Mouse (Mus musculus): ENCODE results near the gene Zbtb32. TPM values are rescaled to one million over a fixed set of nuclear protein-coding genes. Genes with fewer than 3 reads are reported as not detected.
A peak's percentile ranks its signal among the peaks of the same experiment; 100 is the strongest.

Gene Zbtb32
- not detected for total RNA-seq (2021)

- intact Hi-C loops (cut with DNase I): no loop called here
- DNase-seq (ENCODE audit: low spot score in 2 of 2): no peak
Measured at GRCm38 (mm10) chr7:30598786-30599185, at the start of gene Zbtb32. TSS of gene Zbtb32 (minus strand) at chr7:30598909.

DNA sequence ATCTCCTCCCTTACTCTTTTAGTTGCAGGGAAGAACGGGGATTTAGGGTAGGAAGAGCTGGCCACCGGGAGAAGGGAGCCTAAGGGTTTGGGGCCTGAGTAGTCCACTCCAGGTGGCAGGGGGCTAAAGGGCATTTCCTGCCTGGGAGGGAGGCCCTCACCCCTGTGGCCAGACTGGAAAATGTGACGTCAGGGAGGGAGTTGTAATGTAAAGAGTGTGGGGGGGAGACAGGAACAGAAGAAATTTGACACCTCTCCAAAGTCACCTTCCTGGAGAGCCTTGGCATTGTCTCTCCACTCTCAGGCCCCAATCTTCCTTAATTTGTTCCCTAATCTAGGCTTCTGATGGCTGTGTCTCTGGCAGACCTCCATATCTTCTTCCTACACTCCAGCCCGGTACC, 40.4 kb upstream of the Zbtb32 start:
- DNase-seq (ENCODE audit: low spot score in 2 of 2): no peak
- intact Hi-C loops (cut with DNase I): no loop called here

- intact Hi-C loops (cut with DNase I): no loop called here
- DNase-seq (ENCODE audit: low spot score in 2 of 2): no peak
Measured at GRCm38 (mm10) chr7:30636395-30636794, 37.7 kb upstream of the Zbtb32 start.

GRCm38 (mm10) chr7:30635752-30636151, 37.0 kb upstream of the Zbtb32 start, which contains the start of gene Etv2:
TSS of gene Etv2 (minus strand) at chr7:30635852.
- DNase-seq (ENCODE audit: low spot score in 2 of 2): no peak
- intact Hi-C loops (cut with DNase I): no loop called here

GRCm38 (mm10) chr7:30634621-30635020, 35.9 kb upstream of the Zbtb32 start:
- intact Hi-C loops (cut with DNase I): no loop called here
- DNase-seq (ENCODE audit: low spot score in 2 of 2): no peak

DNA sequence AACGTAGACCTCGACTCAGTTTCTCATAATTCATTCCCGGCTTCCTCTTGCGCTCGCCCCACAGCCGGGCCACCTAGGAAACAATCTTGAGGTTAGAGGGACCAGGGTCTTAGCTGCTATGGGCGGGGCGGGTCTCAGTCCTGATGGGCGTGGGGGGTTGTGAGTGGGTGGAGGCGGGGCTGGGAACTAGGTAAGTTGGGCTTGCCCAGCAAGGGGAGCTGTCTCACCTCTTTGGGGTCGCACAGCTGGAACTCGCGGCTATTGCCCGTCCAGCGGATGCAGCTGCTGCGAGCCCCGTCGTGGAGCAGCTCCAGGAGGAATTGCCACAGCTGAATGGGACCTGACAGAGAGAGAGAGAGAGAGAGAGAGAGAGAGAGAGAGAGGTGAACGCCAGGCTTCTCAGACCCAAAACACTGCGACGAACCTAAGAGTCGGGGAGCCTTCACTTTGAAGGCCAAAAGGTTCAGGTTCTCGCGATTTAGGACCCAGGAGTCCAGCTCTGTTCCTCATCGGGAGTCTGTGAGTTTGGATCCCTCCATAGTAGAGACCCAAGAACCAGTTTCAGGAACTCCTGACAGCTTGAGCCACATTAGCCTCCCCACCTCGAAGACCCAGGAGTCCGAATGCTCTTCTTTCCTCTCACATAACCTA, 35.2 kb upstream of the Zbtb32 start:
- DNase-seq (ENCODE audit: low spot score in 2 of 2): no peak

GRCm38 (mm10) chr7:30629013-30629412, 30.3 kb upstream of the Zbtb32 start:
- intact Hi-C loops (cut with DNase I): no loop called here
- no peak for DNase-seq (ENCODE audit: low spot score in 2 of 2)

More for the DNA sequence above, 35.2 kb upstream of the Zbtb32 start:
- intact Hi-C loops (cut with DNase I): no loop called here

DNA sequence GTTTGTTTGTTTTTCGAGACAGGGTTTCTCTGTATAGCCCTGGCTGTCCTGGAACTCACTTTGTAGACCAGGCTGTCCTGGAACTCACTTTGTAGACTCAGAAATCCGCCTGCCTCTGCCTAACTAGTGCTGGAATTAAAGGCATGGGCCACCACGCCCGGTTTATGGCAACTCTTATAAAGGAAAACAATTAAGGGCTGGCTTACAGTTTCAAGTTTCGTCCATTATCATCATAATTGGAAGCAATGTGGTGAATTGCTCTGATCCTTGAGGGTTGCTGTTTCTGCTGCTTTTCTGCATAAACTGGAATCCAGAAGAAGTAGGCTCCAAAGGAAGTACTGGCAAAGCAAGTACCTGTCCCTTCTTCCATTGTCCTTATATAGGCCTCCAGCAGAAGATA, 27.9 kb upstream of the Zbtb32 start:
- no peak for DNase-seq (ENCODE audit: low spot score in 2 of 2)
- intact Hi-C loops (cut with DNase I): no loop called here

- peak; percentile 79 to 86 for DNase-seq (ENCODE audit: low spot score in 2 of 2)
- intact Hi-C loops (cut with DNase I): no loop called here
Measured at GRCm38 (mm10) chr7:30625530-30626384, 27.0 kb upstream of the Zbtb32 start, which contains the start of gene Cox6b1. TSS of gene Cox6b1 (minus strand) at chr7:30626151.

DNA sequence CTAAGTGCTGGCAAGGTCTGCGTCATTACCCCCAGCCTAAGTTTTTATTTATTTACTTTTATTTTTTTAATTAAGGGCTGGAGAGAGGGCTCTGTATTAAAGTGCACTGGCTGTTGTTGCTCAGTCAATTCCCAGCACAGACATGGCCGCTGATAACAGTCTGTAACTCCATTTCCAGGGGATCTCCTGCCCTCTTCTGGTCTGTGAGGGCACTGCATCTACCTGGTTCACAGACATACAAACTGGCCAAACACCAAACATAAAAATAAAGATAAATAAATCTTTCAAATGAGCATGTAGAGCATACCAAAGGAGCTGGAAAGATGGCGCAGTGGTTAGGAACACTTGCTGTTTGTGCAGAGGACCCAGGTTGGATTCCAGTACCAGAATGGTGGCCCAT, 20.5 kb upstream of the Zbtb32 start:
- intact Hi-C loops (cut with DNase I): no loop called here
- DNase-seq (ENCODE audit: low spot score in 2 of 2): no peak

GRCm38 (mm10) chr7:30618658-30619057, 19.9 kb upstream of the Zbtb32 start:
- intact Hi-C loops (cut with DNase I): no loop called here
- DNase-seq (ENCODE audit: low spot score in 2 of 2): no peak

DNA sequence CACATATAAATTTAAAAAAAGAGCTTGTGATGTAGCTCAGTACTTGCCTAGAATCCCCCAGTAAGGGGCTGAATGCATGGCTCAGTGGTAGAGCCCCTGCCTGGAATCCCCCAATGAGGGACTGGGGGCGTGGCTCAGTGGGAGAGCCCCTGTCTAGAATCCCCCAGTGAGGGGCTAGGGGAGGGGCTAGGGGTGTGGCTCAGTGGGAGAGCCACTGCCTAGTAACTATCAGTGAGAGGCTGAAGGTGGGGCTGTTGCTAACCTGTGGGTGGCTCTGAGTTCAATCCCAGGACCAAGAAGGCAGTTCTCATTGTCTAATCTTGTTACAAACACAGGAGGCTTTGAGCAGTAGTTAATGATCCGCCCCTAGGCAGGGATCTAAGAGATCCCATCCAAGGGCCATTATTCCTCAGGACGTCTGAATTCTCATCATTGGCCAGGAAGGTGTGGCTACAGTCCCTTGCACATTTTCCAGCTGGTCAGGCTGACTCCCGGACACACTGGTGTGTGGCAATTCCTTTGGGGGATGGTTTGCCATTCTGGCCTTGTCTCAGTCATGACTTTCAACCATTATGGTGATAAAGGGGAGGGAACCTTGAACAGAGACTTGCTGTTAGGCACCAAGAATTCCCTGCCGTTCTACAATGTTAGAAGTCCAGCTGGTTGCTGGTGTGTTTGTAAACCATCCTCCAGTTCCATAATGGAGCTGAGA, 16.5 kb upstream of the Zbtb32 start:
- intact Hi-C loops (cut with DNase I): no loop called here
- DNase-seq (ENCODE audit: low spot score in 2 of 2): no peak

DNA sequence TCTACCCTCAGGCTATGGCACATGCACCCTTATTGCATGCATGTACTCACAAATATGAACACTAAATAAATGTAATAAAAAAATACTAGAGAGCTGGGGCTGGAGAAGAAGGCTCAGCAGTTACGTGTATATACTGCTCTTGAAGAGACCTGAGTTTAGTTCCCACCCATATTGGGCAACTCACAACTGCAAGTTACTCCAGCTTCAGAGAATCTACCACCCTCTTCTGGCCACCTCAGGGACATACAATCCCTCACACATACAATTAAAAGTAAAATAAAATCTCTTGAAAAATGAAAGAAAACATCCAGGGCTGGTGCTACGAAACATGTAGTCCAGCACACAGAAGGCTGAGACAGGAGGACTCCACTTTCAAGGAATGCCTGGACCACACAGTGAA, 15.7 kb upstream of the Zbtb32 start:
- intact Hi-C loops (cut with DNase I): no loop called here
- DNase-seq (ENCODE audit: low spot score in 2 of 2): no peak

- DNase-seq (ENCODE audit: low spot score in 2 of 2): peak in 1 of 2 experiments; percentile 35
- intact Hi-C loops (cut with DNase I): loop anchor here (1.0 kb wide), 1 partner anchor 24 kb away; no protein-coding TSS in a partner anchor
Measured at GRCm38 (mm10) chr7:30613529-30614112, 14.9 kb upstream of the Zbtb32 start.

- no peak for DNase-seq (ENCODE audit: low spot score in 2 of 2)
- intact Hi-C loops (cut with DNase I): loop anchor here (1.0 kb wide), 1 partner anchor 24 kb away; no protein-coding TSS in a partner anchor
Measured at GRCm38 (mm10) chr7:30612654-30613402, 14.1 kb upstream of the Zbtb32 start, which contains the start of gene Upk1a. TSS of gene Upk1a (minus strand) at chr7:30612847.

GRCm38 (mm10) chr7:30610043-30610442, 11.3 kb upstream of the Zbtb32 start:
- no peak for DNase-seq (ENCODE audit: low spot score in 2 of 2)
- intact Hi-C loops (cut with DNase I): no loop called here

DNA sequence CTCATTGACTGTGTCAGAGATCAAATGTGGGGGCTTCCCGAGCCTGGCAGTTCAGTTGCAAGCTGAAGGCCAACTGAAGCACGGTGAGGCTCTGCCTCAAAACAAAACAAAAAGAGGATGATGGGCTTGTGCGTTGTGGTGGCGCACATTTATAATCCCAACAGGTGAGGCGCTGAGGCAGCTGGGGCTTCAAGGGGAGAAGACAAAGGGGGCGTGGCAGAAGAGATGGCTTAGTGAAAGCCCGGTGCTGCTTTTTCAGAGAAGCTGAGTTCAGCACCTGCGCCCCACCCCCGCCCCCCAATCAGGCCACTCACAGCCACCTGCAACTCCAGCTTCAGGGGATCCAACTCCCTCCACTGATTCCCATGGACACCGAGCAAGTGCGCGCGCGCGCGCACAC, 9.8 kb upstream of the Zbtb32 start:
- intact Hi-C loops (cut with DNase I): no loop called here
- DNase-seq (ENCODE audit: low spot score in 2 of 2): no peak

GRCm38 (mm10) chr7:30607706-30608309, 9.1 kb upstream of the Zbtb32 start:
- no peak for DNase-seq (ENCODE audit: low spot score in 2 of 2)
- intact Hi-C loops (cut with DNase I): no loop called here

DNA sequence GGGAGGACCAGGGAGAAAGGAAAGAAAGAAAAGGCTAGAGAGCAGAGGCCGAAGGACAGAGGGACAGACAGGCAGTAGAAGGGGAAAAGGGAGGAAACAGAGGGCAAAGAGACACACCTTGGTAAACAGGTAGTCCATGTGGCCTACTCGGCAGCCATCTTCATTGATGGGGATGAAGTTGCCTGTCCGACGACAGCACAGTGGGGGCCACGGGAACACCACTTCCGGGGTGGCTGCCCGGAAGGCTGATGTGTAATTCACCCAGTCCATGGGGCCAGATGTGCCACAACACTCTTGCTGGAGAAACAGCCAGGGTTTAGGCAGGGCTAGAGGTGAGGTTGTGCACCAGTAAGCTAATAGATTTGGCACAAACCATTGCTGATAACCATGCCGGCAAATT, 6.2 kb upstream of the Zbtb32 start:
- DNase-seq (ENCODE audit: low spot score in 2 of 2): no peak
- intact Hi-C loops (cut with DNase I): no loop called here
